8 mouse cellular contexts compared by ENCODE assay signal in genomic region chr11:86578809-86579730, GRCm38 (mm10). TPM values are rescaled to one million over a fixed set of nuclear protein-coding genes. Genes with fewer than 3 reads are reported as not detected.
A peak's percentile ranks its signal among the peaks of the same experiment; 100 is the strongest.
DNase-seq lines count a peak whose midpoint lies in the region; ATAC-seq and TF ChIP-seq lines count a peak whose summit lies in the region.

No protein-coding gene starts in this region.

- no peak overlapping the region for H3K4me3 ChIP-seq in forebrain, embryonic 10.5 days
- H3K4me3 ChIP-seq in forebrain, embryonic 14.5 days (ENCODE audit: low read depth, low read length), result no peak overlapping the region
- H3K4me3 ChIP-seq in ES-E14 (ENCODE audit: insufficient read depth in 1 of 2, low read depth in 1 of 2, low read length in 2 of 2, poor library complexity in 1 of 2, severe bottlenecking in 1 of 2) (peak overlapping the region; percentile 11 to 33), macrophage (ENCODE audit: inconsistent target) (no peak overlapping the region)
- H3K4me3 ChIP-seq in kidney, embryonic 16.5 days (ENCODE audit: low read length), result no peak overlapping the region

- intact Hi-C loops in gastrocnemius, postnatal 36 days (cut with DNase I), result loop anchor here (10.0 kb wide), 1 partner anchor 436 kb away; no protein-coding TSS in a partner anchor

- peaks cover 17% of the 10 kb centered on the region for H3K79me2 ChIP-seq in macrophage (ENCODE audit: inconsistent target)

- no peaks in the 10 kb centered on the region for H3K27me3 ChIP-seq in forebrain, embryonic 10.5 days (ENCODE audit: poor library complexity, severe bottlenecking)
- H3K27me3 ChIP-seq in forebrain, embryonic 14.5 days (replicated peaks; ENCODE audit: control insufficient read depth, insufficient read depth, low read length), result no peaks in the 10 kb centered on the region
- H3K27me3 ChIP-seq in kidney, embryonic 16.5 days (ENCODE audit: insufficient read depth, low read length), result no peaks in the 10 kb centered on the region

- H3K9ac ChIP-seq in forebrain, embryonic 14.5 days (ENCODE audit: low read length), result no peak overlapping the region
- peak overlapping the region; percentile 29; the same call in 1 of the 2 replicates for H3K9ac ChIP-seq in ES-E14 (ENCODE audit: insufficient read depth, low read depth, low read length, poor library complexity, severe bottlenecking)
- H3K9ac ChIP-seq in kidney, embryonic 16.5 days (replicated peaks; ENCODE audit: low read length), result no peak overlapping the region

- no peak for ATAC-seq in forebrain, embryonic 14.5 days
- ATAC-seq in kidney, embryonic 16.5 days (ENCODE audit: low FRiP score, low TSS enrichment), result no peak

- no peaks in the 10 kb centered on the region for H3K36me3 ChIP-seq in forebrain, embryonic 10.5 days (replicated peaks)
- H3K36me3 ChIP-seq in forebrain, embryonic 14.5 days (ENCODE audit: control insufficient read depth, insufficient read depth, low read length), result 0 out of 2 replicates have a peak, but pooled peaks cover 3% of the 10 kb centered on the region
- H3K36me3 ChIP-seq in ES-E14 (ENCODE audit: control insufficient read depth, insufficient read depth, low read length, poor library complexity, severe bottlenecking) (no peaks in the 10 kb centered on the region), macrophage (ENCODE audit: inconsistent target) (no peaks in the 10 kb centered on the region)
- H3K36me3 ChIP-seq in kidney, embryonic 16.5 days (ENCODE audit: insufficient read depth, low read length), result no peaks in the 10 kb centered on the region

- H3K27ac ChIP-seq in forebrain, embryonic 10.5 days, result 0 out of 2 replicates have a peak overlapping the region, but pooled peaks have one; percentile 11
- H3K27ac ChIP-seq in forebrain, embryonic 14.5 days (ENCODE audit: low read depth, low read length), result no peak overlapping the region
- H3K27ac ChIP-seq in ES-E14 (ENCODE audit: insufficient read depth, low read depth, low read length, poor library complexity, severe bottlenecking) (peak overlapping the region; percentile 79), macrophage (peak overlapping the region; percentile 99)
- peak overlapping the region; percentile 85 for H3K27ac ChIP-seq in kidney, embryonic 16.5 days (ENCODE audit: low read length)

- in situ Hi-C loops in ES-E14 (cut with MboI; ENCODE audit: low sequenced_read_pairs in 2 of 2, unreplicated experiment in 2 of 2), result no loop called here

- 81% methylated on average over 25 of the region's 25 CpGs for WGBS in forebrain, embryonic 10.5 days
- 79% methylated on average over 25 of the region's 25 CpGs for WGBS in forebrain, embryonic 14.5 days
- WGBS in kidney, embryonic 16.5 days, result 72% methylated on average over 25 of the region's 25 CpGs
- 56% methylated on average over 21 of the region's 25 CpGs for WGBS in macrophage (ENCODE audit: missing documents)

- H3K4me1 ChIP-seq in forebrain, embryonic 10.5 days, result peaks cover 50% of the 10 kb centered on the region
- H3K4me1 ChIP-seq in forebrain, embryonic 14.5 days (ENCODE audit: control insufficient read depth, insufficient read depth, low read length), result no peaks in the 10 kb centered on the region
- H3K4me1 ChIP-seq in ES-E14 (ENCODE audit: control insufficient read depth in 2 of 2, insufficient read depth in 2 of 2, low read length in 2 of 2, poor library complexity in 1 of 2), result peaks cover 30 to 57% of the 10 kb centered on the region in 2 experiments
- peaks cover 59% of the 10 kb centered on the region for H3K4me1 ChIP-seq in kidney, embryonic 16.5 days (ENCODE audit: insufficient read depth, low read length)

- H3K9me3 ChIP-seq in forebrain, embryonic 10.5 days, result no peaks in the 10 kb centered on the region
- H3K9me3 ChIP-seq in forebrain, embryonic 14.5 days (replicated peaks; ENCODE audit: control insufficient read depth, low read length), result no peaks in the 10 kb centered on the region
- no peaks in the 10 kb centered on the region for H3K9me3 ChIP-seq in ES-E14 (ENCODE audit: control insufficient read depth, insufficient read depth, low read depth, low read length)
- no peaks in the 10 kb centered on the region for H3K9me3 ChIP-seq in kidney, embryonic 16.5 days (ENCODE audit: low read length)

- H3K4me2 ChIP-seq in forebrain, embryonic 14.5 days (ENCODE audit: low read length), result no peak overlapping the region
- no peak overlapping the region for H3K4me2 ChIP-seq in kidney, embryonic 16.5 days (replicated peaks; ENCODE audit: low read depth, low read length)

- DNase-seq in forebrain, embryonic 10.5 days (ENCODE audit: extremely low spot score, low spot score), result no peak
- no peak for DNase-seq in forebrain, embryonic 14.5 days (ENCODE audit: low spot score)
- DNase-seq in ES-E14 (ENCODE audit: low read depth, low spot score), result no peak
- peak; percentile 49 to 55 for DNase-seq in gastrocnemius, postnatal 36 days
- no peak for DNase-seq in frontal cortex, adult 2 months (ENCODE audit: extremely low spot score in 1 of 2, low spot score in 1 of 2)
- DNase-seq in cerebellum, adult 8-10 months, result no peak

TF ChIP-seq in ES-E14, 5 proteins besides CTCF, POLR2A, EP300 and RAD21:
- no peak for TF ChIP-seq CHD2 (IDR thresholded peaks at IDR 0.05; ENCODE audit: low read depth, low read length)
- TF ChIP-seq MAFK (IDR thresholded peaks at IDR 0.05; ENCODE audit: insufficient read depth, low read depth, low read length), result no peak
- no peak for TF ChIP-seq HCFC1 (IDR thresholded peaks at IDR 0.05; ENCODE audit: borderline replicate concordance, insufficient read depth, low read length)
- TF ChIP-seq ZNF384 (IDR thresholded peaks at IDR 0.05; ENCODE audit: low read depth, low read length), result no peak
- no peak for TF ChIP-seq ZC3H11A (IDR thresholded peaks at IDR 0.05; ENCODE audit: borderline replicate concordance, low read depth, low read length)

RNA-seq across cellular contexts. Expression of gene Tubd1, which starts 34.3 kb away (rescaled TPM):
- polyA plus RNA-seq in forebrain, embryonic 10.5 days (2016; fragmentation: Nextera tagmentation; extraction: Ambion mirVana), result 14.1 and 14.2 TPM in 2 replicates
- polyA plus RNA-seq in forebrain, embryonic 14.5 days (2014; fragmentation: Nextera tagmentation; extraction: Ambion mirVana), result 10.0 and 11.0 TPM in 2 replicates
- 3.0 and 6.5 TPM in 2 replicates for total RNA-seq in ES-E14 (2012; rRNA removed)
- total RNA-seq in gastrocnemius, postnatal 36 days (2021), result 1 to 10 TPM; 5.5 to 6.5 TPM
- 11.4 and 13.6 TPM in 2 replicates for polyA plus RNA-seq in kidney, embryonic 16.5 days (2015; fragmentation: Nextera tagmentation; extraction: Ambion mirVana)
- 10 to 100 TPM in 4 of 26 experiments, 1 to 10 TPM in 21, under 1 TPM in 1; 0.94 to 14.1 (median 6.1) TPM for total RNA-seq in macrophage (2018; cell fraction: chromatin; rRNA removed)
- 1 to 10 TPM; 1.9 to 6.5 (median 5.2) TPM for total RNA-seq in macrophage (2018; cell fraction: cytosol; rRNA removed)
- total RNA-seq in macrophage (2018; cell fraction: nucleus; rRNA removed), result 10 to 100 TPM in 3 of 26 experiments, 1 to 10 TPM in 22, under 1 TPM in 1; 0.81 to 13.4 (median 6.3) TPM
- polyA plus RNA-seq in macrophage (2018), result 4.1 to 5.8 TPM (median 4.5 TPM) in 3 replicates
- polyA plus RNA-seq in frontal cortex, adult 2 months (2012; rRNA removed), result 5.6 and 6.7 TPM in 2 replicates

RNA-seq across cellular contexts. Expression of gene Rps6kb1, which starts 34.5 kb away (rescaled TPM):
- polyA plus RNA-seq in forebrain, embryonic 10.5 days (2016; fragmentation: Nextera tagmentation; extraction: Ambion mirVana), result 63.7 and 66.0 TPM in 2 replicates
- polyA plus RNA-seq in forebrain, embryonic 14.5 days (2014; fragmentation: Nextera tagmentation; extraction: Ambion mirVana), result 41.8 and 42.1 TPM in 2 replicates
- total RNA-seq in ES-E14 (2012; rRNA removed), result 41.4 and 43.1 TPM in 2 replicates
- 10 to 100 TPM; 19.4 to 22.6 TPM for total RNA-seq in gastrocnemius, postnatal 36 days (2021)
- polyA plus RNA-seq in kidney, embryonic 16.5 days (2015; fragmentation: Nextera tagmentation; extraction: Ambion mirVana), result 51.6 and 62.1 TPM in 2 replicates
- 10 to 100 TPM; 43.2 to 98.0 (median 75.0) TPM for total RNA-seq in macrophage (2018; cell fraction: chromatin; rRNA removed)
- 10 to 100 TPM; 10.8 to 18.2 (median 14.3) TPM for total RNA-seq in macrophage (2018; cell fraction: cytosol; rRNA removed)
- total RNA-seq in macrophage (2018; cell fraction: nucleus; rRNA removed), result 10 to 100 TPM; 24.2 to 94.2 (median 46.2) TPM
- polyA plus RNA-seq in macrophage (2018), result 14.6 to 22.7 TPM (median 16.3 TPM) in 3 replicates
- polyA plus RNA-seq in frontal cortex, adult 2 months (2012; rRNA removed), result 27.7 and 29.3 TPM in 2 replicates

Comparison
In these comparisons a context has a peak if more than half of its experiments do, and no peak if none do; other contexts are left out.
1. DNase-seq: peak in gastrocnemius, postnatal 36 days (2 of 2); none in forebrain, embryonic 10.5 days (single experiment), forebrain, embryonic 14.5 days (single experiment), ES-E14 (single experiment), frontal cortex, adult 2 months (0 of 2) and cerebellum, adult 8-10 months (single experiment).
2. H3K4me3 ChIP-seq: peak in ES-E14 (2 of 2); none in forebrain, embryonic 10.5 days (single experiment), forebrain, embryonic 14.5 days (single experiment), kidney, embryonic 16.5 days (single experiment) and macrophage (single experiment).